Mouse (Mus musculus) embryonic facial prominence, embryonic 13.5 days (tissue): Measurements from ENCODE around the gene Klhl8. TPM values are rescaled to one million over a fixed set of nuclear protein-coding genes. Genes with fewer than 3 reads are reported as not detected.
"Not testable (repeated sequence)": the region's sequence is repeated elsewhere in the genome, so short reads cannot be mapped to it uniquely, and the experiment has no call there.

Experiments used
- ATAC-seq: fragments of 200-750 bp; cut with Nextera tagmentation; 2 replicates; pipeline ENCODE4 v1.8.0; 2017; ENCODE audit warnings: low read depth; ENCODE audit not compliant: insufficient number of reproducible peaks, insufficient read depth, low FRiP score, low TSS enrichment
- H3K27ac ChIP-seq: fragments of 300-500 bp; sonication (generic); 2 replicates; pipeline ENCODE4 v1.5.1; 2015; ENCODE audit warnings: moderate library complexity, mild to moderate bottlenecking, inconsistent platforms
- H3K27me3 ChIP-seq: fragments of 300-500 bp; sonication (generic); 2 replicates; pipeline ENCODE4 v1.6.1; 2015; ENCODE audit warnings: mild to moderate bottlenecking, inconsistent platforms
- H3K36me3 ChIP-seq: fragments of 300-500 bp; sonication (generic); 2 replicates; pipeline ENCODE4 v1.6.1; 2015; ENCODE audit warnings: mild to moderate bottlenecking, inconsistent platforms
- H3K4me1 ChIP-seq: fragments of 300-500 bp; sonication (generic); 2 replicates; pipeline ENCODE4 v1.6.1; 2015; ENCODE audit warnings: inconsistent platforms
- H3K4me2 ChIP-seq: fragments of 300-500 bp; sonication (generic); 2 replicates; pipeline ENCODE4 v1.6.1; 2015; ENCODE audit warnings: moderate library complexity, mild to moderate bottlenecking, inconsistent platforms
- H3K4me3 ChIP-seq: fragments of 300-500 bp; sonication (generic); 2 replicates; pipeline ENCODE4 v1.5.1; 2015; ENCODE audit warnings: mild to moderate bottlenecking, inconsistent platforms
- H3K9ac ChIP-seq: fragments of 300-500 bp; sonication (generic); 2 replicates; pipeline ENCODE4 v1.6.1; 2015; ENCODE audit warnings: mild to moderate bottlenecking, inconsistent platforms
- H3K9me3 ChIP-seq: fragments of 300-500 bp; sonication (generic); 2 replicates; pipeline ENCODE4 v1.6.1; 2016; ENCODE audit warnings: inconsistent platforms
- WGBS: fragments of 180-500 bp; shearing (Covaris S2); methylation state at CpG from one replicate; pipeline ENCODE4 v1.1.7; 2015; ENCODE audit warnings: mixed read lengths; 5-methylcytosine and 5-hydroxymethylcytosine counted together
- polyA plus RNA-seq: library from polyadenylated mRNA; unstranded; fragments of >200 nt; fragmentation: Nextera tagmentation; extraction: Ambion mirVana; gene quantifications from 2 replicates; pipeline ENCODE4 v1.2.1, GENCODE M21; 2015

Klhl8 gene
- polyA plus RNA-seq = 15.3 and 17.0 TPM in 2 replicates

DNA sequence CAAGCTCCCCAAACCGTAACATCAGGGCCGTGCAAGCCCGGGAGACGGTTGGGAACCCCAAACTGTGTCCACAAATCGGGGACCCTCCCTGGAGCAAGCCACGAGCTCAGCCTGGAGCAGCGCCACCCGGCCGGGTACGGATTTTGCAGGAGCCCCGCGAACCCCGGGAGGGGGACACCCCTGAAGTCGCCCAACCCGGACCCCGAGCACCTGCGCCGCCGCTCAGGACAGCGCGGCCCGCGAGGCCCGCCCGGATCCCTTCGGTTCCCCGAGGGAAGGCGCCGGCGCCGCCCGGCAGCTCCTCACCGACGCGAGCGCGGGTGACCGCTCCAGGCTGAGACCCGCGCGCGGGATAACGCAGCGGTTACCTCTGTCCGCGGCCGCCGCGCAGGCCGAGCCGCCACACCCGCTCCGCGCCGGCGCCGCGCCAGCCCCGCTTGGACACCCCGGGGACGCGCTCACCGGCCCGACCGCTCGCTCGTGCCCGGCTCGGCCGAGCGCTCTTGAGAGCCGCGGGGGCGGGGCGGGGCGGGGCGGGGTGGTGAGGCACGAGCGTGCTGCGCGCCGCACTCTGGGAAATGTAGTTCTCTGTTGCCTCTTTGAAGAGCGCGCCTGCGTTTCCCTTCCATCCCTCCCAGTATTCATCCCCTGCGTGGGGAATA, at the start of gene Klhl8:
Gene Klhl8, minus strand, starts transcription at position 512 of the 662 bp plus-strand sequence.
- peak within 1 kb of the TSS; percentile 75 for H3K4me2 ChIP-seq
- under 1% methylated on average over 79 of the region's 86 CpGs for WGBS
- no peaks in the 10 kb centered on the region for H3K36me3 ChIP-seq
- ATAC-seq = peak; percentile 93
- H3K9ac ChIP-seq = peak within 1 kb of the TSS; percentile 86
- 0 out of 2 replicates have a peak within 1 kb of the TSS, but pooled peaks have one; percentile 28 for H3K27ac ChIP-seq
- 0 out of 2 replicates have a peak, but pooled peaks cover 7% of the 10 kb centered on the region for H3K27me3 ChIP-seq
- H3K4me3 ChIP-seq = peak within 1 kb of the TSS; percentile 84
- H3K4me1 ChIP-seq = peaks cover 16% of the 10 kb centered on the region
- no peaks in the 10 kb centered on the region for H3K9me3 ChIP-seq

DNA sequence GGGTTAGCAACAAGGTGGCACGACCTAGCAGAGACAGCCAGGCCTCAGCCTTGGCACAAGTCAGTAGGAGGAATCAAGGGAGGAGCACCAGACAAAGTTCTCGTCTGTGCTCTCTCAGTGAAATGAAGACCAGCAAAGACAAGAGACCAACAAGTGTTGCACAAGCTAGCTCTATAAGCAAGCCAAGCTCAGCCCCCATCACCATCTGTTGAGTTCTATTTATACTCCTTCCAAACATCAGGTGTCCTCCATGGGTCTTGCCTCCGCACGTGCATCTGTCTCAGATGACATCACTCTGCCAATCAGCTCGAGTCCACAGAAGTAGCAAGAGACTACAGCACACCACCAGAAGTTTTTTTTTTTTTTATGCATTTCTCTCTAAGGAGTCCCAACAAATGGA, 43.6 kb upstream of the Klhl8 start:
- no peaks in the 10 kb centered on the region for H3K9me3 ChIP-seq
- no peaks in the 10 kb centered on the region for H3K27me3 ChIP-seq
- H3K4me1 ChIP-seq = peaks cover 9% of the 10 kb centered on the region; the same call in 1 of the 2 replicates
- no peak overlapping the region for H3K4me3 ChIP-seq
- WGBS = 82% methylated on average over 5 of the region's 5 CpGs
- no peaks in the 10 kb centered on the region for H3K36me3 ChIP-seq
- no peak overlapping the region for H3K9ac ChIP-seq
- ATAC-seq = no peak
- no peak overlapping the region for H3K27ac ChIP-seq
- H3K4me2 ChIP-seq = no peak overlapping the region

DNA sequence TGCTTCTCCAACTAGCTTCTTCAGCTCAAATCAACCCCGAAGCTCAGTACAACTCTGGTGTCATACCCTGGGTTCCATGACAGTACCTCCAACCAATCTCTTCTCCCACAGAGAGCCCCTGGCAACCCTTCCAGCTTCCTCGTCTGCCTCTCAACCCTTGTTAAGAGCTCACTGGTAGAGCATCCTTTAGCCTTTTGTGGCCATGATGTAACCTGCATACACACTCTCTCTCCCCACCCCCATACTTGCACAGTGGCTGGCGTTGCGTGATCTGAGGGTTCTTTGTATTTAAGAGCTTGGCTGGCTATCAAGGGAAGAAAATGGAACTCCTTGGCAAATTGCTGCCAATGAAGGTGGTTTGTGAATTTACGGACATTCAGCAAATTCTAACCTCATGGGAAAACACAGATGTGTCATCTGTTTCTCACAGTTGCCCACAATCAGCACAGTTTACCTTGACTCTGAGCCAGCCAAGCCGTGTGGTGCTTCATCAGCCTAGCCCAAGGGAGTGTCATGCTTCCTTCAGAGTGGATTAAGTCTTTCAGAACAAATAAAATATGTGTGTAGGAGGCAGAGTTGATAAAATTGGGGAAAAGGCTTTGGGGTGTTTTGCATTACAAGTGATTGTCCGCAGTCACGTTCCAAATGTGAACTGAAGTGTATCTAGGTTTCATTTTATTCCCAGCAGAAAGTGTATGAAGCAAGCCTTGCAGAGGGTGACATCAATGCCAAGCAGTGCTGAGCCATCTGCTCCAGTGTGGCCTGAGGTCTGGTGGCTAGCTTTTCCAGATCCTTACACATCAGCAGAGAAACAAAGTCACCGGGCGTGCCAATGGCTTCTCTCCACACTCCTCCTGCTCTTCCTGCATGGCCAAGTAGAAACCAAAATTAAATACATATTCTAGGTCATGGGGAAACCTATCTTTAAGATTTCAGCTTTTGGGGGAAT, 42.4 kb upstream of the Klhl8 start:
- Histone ChIP-seq H3K4me1 (peaks cover 9% of the 10 kb centered on the region; the same call in 1 of the 2 replicates), H3K4me3 (no peak overlapping the region), H3K36me3 (no peaks in the 10 kb centered on the region), H3K27me3 (no peaks in the 10 kb centered on the region), H3K9me3 (no peaks in the 10 kb centered on the region), H3K9ac (no peak overlapping the region), H3K4me2 (no peak overlapping the region), H3K27ac (no peak overlapping the region)
- no peak for ATAC-seq
- 66% methylated on average over 10 of the region's 10 CpGs for WGBS

DNA sequence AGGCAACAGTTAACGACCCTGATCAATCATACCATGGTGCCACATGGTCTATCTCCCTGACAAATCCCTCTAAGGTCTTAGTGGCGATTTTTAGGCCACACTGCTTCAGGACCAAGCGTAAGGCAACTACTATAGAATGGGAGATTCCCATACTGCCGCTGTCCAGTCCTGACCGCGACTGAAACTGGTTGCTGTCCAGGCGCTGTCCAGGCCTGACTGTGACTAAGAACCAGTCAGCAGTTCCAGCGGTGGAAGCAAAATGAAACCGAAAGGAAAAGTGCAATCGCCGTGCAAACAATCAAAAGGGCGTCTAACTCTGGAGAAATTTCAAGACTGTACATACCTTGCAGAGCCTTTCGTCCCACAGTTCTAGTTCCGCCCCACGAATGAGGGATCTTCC, 39.1 kb upstream of the Klhl8 start:
- H3K36me3 ChIP-seq, H3K9ac ChIP-seq, H3K4me2 ChIP-seq, H3K4me3 ChIP-seq, H3K27ac ChIP-seq, H3K9me3 ChIP-seq, ATAC-seq, H3K27me3 ChIP-seq, H3K4me1 ChIP-seq: not testable (repeated sequence)
- WGBS = 92% methylated on average over 15 of the region's 15 CpGs

DNA sequence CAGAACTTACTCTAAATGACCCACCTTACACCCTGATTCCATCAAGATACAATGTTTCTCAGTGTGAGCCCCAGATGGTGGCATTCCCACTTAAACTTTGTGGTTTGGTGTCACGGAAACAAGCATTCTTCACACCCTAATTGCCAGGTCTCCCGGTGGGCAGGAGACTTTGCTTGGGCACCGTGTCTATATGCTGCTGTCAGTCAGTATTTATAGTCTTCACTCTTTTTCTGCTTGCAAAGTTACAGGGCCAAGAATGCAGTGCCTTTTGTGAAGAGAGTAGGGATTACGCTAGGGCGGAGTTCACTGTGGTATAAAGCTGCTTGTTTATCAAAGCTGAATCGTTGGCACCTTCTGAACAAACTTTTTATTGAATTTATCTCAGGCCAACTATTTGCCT, 32.1 kb upstream of the Klhl8 start:
- H3K4me1 ChIP-seq = 0 out of 2 replicates have a peak, but pooled peaks cover 7% of the 10 kb centered on the region
- H3K27ac ChIP-seq = no peak overlapping the region
- WGBS = 56% methylated on average over 6 of the region's 6 CpGs
- no peak overlapping the region for H3K9ac ChIP-seq
- H3K4me2 ChIP-seq = no peak overlapping the region
- no peak for ATAC-seq
- H3K9me3 ChIP-seq = no peaks in the 10 kb centered on the region
- no peaks in the 10 kb centered on the region for H3K27me3 ChIP-seq
- H3K4me3 ChIP-seq = no peak overlapping the region
- no peaks in the 10 kb centered on the region for H3K36me3 ChIP-seq

DNA sequence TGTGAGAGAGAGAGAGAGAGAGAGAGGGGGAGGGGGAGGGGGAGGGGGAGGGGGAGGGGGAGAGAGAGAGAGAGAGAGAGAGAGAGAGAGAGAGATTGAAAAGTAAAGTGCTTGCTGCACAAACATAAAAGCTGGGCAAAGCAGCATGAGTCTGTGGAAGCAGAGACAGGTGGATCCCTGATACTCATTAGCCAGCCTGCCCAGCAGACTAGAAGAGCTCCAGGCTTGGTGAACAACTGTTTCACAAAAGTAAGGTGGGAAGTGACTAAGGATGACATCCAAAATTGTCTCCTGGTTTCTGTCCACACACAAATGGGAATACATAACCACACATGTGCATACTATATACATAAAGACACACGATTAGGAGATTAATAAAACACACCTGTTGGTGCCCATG, 28.8 kb upstream of the Klhl8 start:
- no peak overlapping the region for H3K4me2 ChIP-seq
- no peak for ATAC-seq
- no peaks in the 10 kb centered on the region for H3K9me3 ChIP-seq
- no peak overlapping the region for H3K4me3 ChIP-seq
- no peak overlapping the region for H3K9ac ChIP-seq
- no peaks in the 10 kb centered on the region for H3K27me3 ChIP-seq
- no peaks in the 10 kb centered on the region for H3K36me3 ChIP-seq
- 0 out of 2 replicates have a peak, but pooled peaks cover 7% of the 10 kb centered on the region for H3K4me1 ChIP-seq
- 55% methylated on average over 1 of the region's 1 CpGs for WGBS
- no peak overlapping the region for H3K27ac ChIP-seq

DNA sequence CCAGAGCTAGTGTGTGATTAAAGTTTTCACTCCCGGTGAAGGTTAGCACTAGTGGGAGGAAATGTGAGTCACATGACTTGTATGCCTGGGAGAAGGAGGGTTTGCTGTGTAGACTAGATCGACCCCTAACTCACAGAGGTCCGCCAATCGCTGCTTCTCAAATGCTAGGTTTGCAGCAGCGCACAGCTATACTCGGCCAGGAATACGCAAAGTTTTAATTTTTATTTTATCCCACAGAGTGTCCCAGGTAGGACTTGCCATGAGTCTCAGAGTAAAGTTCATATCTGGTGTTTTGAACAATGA, 28.2 kb upstream of the Klhl8 start:
- no peak for ATAC-seq
- H3K9ac ChIP-seq = no peak overlapping the region
- no peaks in the 10 kb centered on the region for H3K9me3 ChIP-seq
- no peak overlapping the region for H3K27ac ChIP-seq
- 78% methylated on average over 7 of the region's 7 CpGs for WGBS
- no peak overlapping the region for H3K4me2 ChIP-seq
- H3K4me3 ChIP-seq = no peak overlapping the region
- 0 out of 2 replicates have a peak, but pooled peaks cover 7% of the 10 kb centered on the region for H3K4me1 ChIP-seq
- no peaks in the 10 kb centered on the region for H3K36me3 ChIP-seq
- no peaks in the 10 kb centered on the region for H3K27me3 ChIP-seq

DNA sequence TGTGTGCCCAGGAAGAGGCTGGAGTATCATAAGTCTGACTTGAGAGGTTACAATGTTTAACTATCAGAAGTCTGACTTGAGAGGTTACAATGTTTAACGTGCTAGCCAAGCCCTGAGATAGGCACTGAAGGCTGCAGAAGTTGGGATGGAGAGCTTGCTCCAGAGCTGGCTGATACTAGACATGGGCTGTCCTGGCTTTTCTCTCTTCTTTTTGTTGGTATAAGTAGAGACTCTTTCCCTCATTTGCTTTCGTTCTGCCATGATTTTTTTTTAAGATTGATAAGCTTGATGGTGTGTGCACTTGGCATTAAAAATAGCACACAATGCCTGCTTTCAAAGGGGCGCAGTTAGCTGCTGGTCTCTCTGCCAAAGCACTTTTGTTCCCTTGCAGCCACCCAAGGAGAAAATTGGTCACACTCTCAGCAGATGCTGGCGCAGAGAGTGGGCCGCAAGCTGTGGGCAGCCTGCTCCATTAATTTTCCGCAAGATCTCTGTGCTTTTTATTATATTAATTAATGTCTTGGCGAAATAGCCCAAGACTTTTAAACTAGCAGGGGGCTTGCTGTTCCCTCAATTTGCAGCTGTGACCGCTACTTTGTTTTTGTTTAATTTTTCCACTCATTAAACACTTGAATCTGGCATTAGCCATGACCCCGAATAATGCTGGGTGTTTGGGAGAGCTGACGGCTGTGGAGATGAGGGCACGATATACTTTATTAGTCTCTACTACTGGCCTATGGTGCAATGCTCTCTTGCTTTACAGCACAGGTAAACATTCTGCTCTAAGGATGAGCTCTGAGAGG, 27.7 kb upstream of the Klhl8 start:
- no peak overlapping the region for H3K4me3 ChIP-seq
- 42% methylated on average over 11 of the region's 11 CpGs for WGBS
- H3K9me3 ChIP-seq = no peaks in the 10 kb centered on the region
- no peaks in the 10 kb centered on the region for H3K27me3 ChIP-seq
- H3K4me2 ChIP-seq = no peak overlapping the region
- no peak for ATAC-seq
- H3K4me1 ChIP-seq = 0 out of 2 replicates have a peak, but pooled peaks cover 7% of the 10 kb centered on the region
- H3K27ac ChIP-seq = no peak overlapping the region
- H3K9ac ChIP-seq = no peak overlapping the region
- no peaks in the 10 kb centered on the region for H3K36me3 ChIP-seq

DNA sequence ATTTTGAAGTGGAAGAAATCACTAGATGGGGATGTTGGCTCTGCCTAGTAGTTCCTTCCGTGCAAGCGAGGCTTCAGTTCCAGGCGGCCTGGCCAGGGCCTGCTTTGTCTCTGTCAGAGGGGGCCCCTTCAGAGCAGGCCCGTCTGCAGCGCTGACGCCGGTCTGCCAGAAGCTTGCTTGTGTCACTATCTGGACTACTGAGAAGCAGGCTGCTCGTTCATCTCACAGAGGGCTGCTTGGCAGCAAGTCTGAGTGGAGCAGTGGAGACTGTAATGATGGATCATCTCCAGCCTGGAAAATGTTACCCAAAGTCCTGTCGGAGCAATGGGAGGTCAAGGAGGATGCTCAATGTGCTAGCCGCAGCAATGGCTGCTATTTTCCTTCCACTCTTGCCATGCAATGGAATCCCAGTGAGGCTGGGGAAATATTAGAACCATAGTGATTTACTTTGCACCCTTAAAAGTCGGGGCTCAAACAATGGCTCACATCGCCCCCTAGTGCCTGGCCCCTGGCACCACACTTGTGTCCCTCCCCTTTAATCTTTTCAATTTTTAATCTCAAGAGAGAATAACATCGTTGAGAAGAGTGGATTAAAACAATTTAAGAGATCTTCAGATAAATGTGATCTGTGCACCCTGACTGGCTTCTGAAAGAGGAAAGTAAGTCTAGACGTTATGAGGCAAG, 26.0 kb upstream of the Klhl8 start:
- H3K36me3 ChIP-seq = no peaks in the 10 kb centered on the region
- no peak overlapping the region for H3K4me3 ChIP-seq
- ATAC-seq = no peak
- H3K4me1 ChIP-seq = 0 out of 2 replicates have a peak, but pooled peaks cover 7% of the 10 kb centered on the region
- no peaks in the 10 kb centered on the region for H3K9me3 ChIP-seq
- no peak overlapping the region for H3K4me2 ChIP-seq
- no peak overlapping the region for H3K9ac ChIP-seq
- no peaks in the 10 kb centered on the region for H3K27me3 ChIP-seq
- WGBS = 64% methylated on average over 14 of the region's 14 CpGs
- no peak overlapping the region for H3K27ac ChIP-seq

DNA sequence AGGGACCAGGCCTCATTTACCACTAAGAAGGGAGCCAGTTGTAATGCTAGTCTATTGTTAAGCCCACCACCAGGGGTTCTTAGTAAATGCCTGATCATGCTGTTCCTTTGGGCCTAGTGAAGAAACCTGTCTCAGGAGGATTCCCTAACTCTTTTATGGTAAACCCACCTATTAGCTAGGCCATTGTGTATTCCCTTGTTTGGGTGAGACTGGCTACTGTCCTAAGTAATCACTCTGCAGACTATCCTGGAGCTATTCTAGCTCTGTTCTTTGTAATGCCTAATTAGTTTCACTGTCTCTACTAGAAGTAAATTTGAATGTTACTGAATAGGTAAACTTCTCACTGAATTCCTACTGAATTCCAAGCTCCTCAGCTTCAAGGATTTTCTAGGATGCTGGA, 20.9 kb upstream of the Klhl8 start:
- not testable (repeated sequence) for ATAC-seq, H3K9ac ChIP-seq, H3K4me3 ChIP-seq, H3K4me2 ChIP-seq, H3K4me1 ChIP-seq, H3K36me3 ChIP-seq, H3K9me3 ChIP-seq, H3K27me3 ChIP-seq, H3K27ac ChIP-seq

DNA sequence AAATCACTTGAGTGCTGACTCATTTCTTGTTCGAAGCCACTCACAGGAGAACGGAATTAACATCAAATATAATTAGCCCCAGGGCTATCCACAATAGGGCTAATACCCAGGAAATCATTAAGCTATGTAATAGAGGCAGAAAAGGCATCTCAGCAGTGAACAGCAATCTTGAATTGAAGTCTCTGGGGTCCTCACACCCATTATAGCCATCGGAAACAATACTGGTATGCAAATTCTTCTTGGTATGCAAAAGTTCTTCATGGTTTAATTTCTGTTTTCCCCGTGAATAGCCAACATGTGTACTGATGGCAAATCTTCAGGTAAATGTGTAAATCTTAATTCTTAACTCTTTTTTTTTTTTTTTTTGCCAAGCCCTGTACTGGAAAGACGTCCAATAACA, 19.5 kb upstream of the Klhl8 start:
- H3K27ac ChIP-seq = no peak overlapping the region
- ATAC-seq = no peak
- no peaks in the 10 kb centered on the region for H3K36me3 ChIP-seq
- WGBS = 67% methylated on average over 5 of the region's 5 CpGs
- H3K4me1 ChIP-seq = no peaks in the 10 kb centered on the region; the same call in 1 of the 2 replicates
- no peaks in the 10 kb centered on the region for H3K27me3 ChIP-seq
- H3K9ac ChIP-seq = no peak overlapping the region
- H3K4me2 ChIP-seq = no peak overlapping the region
- no peak overlapping the region for H3K4me3 ChIP-seq
- H3K9me3 ChIP-seq = no peaks in the 10 kb centered on the region
